Mouse (Mus musculus) embryonic fibroblast, embryonic 13.5 days (primary cell): ENCODE measurements at regions not wholly inside any gene's neighbourhood (a gene's known extent, or its start where the extent isn't known, plus 50 kb on each side); places are given as distances from the start of the nearest gene placed in this dataset.

Source experiments
- CTCF ChIP-seq: IDR thresholded peaks from 2 replicates; pipeline ENCODE4 v1.5.1; 2011; ENCODE audit warnings: mild to moderate bottlenecking, control low read depth, low read length, moderate library complexity, borderline replicate concordance; ENCODE audit not compliant: insufficient read depth
- POLR2A ChIP-seq: IDR thresholded peaks from 2 replicates; pipeline ENCODE4 v1.6.1; 2011; ENCODE audit warnings: low read depth, mild to moderate bottlenecking, control low read depth, low read length, moderate library complexity

GRCm38 (mm10) chr4:33599966-33600365, 289.9 kb downstream of the Rngtt start:
- TF ChIP-seq CTCF (no peak), POLR2A (no peak)
